Mouse (Mus musculus): ENCODE data around the gene Egfl7.

DNA sequence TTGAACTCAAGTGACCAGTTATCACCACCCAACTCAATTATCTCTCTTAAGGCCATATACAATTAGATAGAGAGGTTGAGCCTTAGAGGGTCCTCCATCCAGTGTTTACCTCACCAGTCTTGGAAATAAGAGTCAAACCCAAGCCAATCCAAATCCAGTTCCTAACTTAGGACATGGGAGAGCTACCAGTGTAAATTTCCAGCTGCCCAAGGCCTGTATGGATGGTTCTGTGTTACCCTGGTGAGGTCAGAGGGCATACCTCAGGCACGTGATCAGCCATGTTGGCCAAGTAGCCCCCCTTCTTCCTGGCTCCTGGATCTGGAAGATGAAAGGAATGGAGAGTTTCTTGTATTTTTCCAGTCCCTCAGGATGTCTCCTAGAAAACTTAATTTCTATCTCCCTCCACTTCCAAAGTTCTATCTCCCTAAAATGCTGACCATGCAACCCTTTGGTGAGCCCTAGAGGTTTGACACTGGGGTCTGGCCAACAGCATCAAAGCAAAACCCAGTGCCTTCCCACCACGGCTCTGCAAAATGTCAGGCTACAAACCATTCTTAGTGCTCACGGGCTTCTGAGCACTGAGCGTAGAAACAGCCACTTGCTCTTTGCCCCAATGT is 57.6 kb downstream of the Egfl7 start:
- no peak for TF ChIP-seq CTCF (IDR thresholded peaks at IDR 0.05; ENCODE audit: low read depth, low read length)
- TF ChIP-seq EP300 (IDR thresholded peaks at IDR 0.05; ENCODE audit: insufficient read depth, low read depth, low read length) = no peak
- TF ChIP-seq POLR2A (IDR thresholded peaks at IDR 0.05; ENCODE audit: insufficient read depth, low read length) = no peak

Data from ES-Bruce4 (cell line).